Mouse (Mus musculus) neutrophil, adult 83 days (primary cell): ENCODE data around the gene Col26a1. TPM values are rescaled to one million over a fixed set of nuclear protein-coding genes. Genes with fewer than 3 reads are reported as not detected.

Source experiments
- total RNA-seq, 2 experiments: library from RNA; stranded (reverse); gene quantifications; one replicate each; pipeline ENCODE4 v1.2.4; 2023

Col26a1 gene
- total RNA-seq, result not detected

GRCm38 (mm10) chr5:136882788-136883439, at the start of gene Col26a1:
TSS of gene Col26a1 (minus strand) at chr5:136883209.

GRCm38 (mm10) chr5:136907991-136908857, 25.2 kb upstream of the Col26a1 start, which contains the start of gene Ift22:
TSS of gene Ift22 (plus strand) at chr5:136908150.

GRCm38 (mm10) chr5:136692784-136693183, 190.2 kb downstream of the Col26a1 start, which contains the start of gene Myl10:
TSS of gene Myl10 (plus strand) at chr5:136693146.

Other genes starting within 250 kb of the Col26a1 start
- not detected for gene Myl10, start 190.1 kb downstream of the Col26a1 start, total RNA-seq
- 1 to 10 TPM; 2.6 to 6.0 TPM for gene Ift22, start 24.9 kb upstream of the Col26a1 start, total RNA-seq
- gene Fis1, start 70.1 kb upstream of the Col26a1 start, total RNA-seq, result 100 to 1,000 TPM; 193 to 219 TPM
- 10 to 100 TPM; 47.5 to 57.3 TPM for gene Cldn15, start 83.4 kb upstream of the Col26a1 start, total RNA-seq
- gene Plod3, start 103.8 kb upstream of the Col26a1 start, total RNA-seq, result 100 to 1,000 TPM in 1 of 2 experiments, 10 to 100 TPM in 1; 94.6 to 114 TPM
- gene Znhit1, start 104.8 kb upstream of the Col26a1 start, total RNA-seq, result 10 to 100 TPM; 83.2 to 88.3 TPM
- gene Vgf, start 143.2 kb upstream of the Col26a1 start, total RNA-seq, result not detected
- 10 to 100 TPM; 34.6 to 42.4 TPM for gene Ap1s1, start 162.9 kb upstream of the Col26a1 start, total RNA-seq
- gene Serpine1, start 189.1 kb upstream of the Col26a1 start, total RNA-seq, result under 1 TPM in 1 of 2 experiments, not detected in 1; 0.28 TPM
- 10 to 100 TPM; 32.8 to 36.3 TPM for gene Trim56, start 233.0 kb upstream of the Col26a1 start, total RNA-seq